Mouse (Mus musculus) A20 (cell line): ENCODE measurements around the gene Nfkbid.

Experiments
- DNase-seq: peaks from one replicate; pipeline ENCODE4 v3.0.0-alpha.2; 2011; ENCODE audit warnings: low read depth, low spot score

The Nfkbid gene

GRCm38 (mm10) chr7:30421175-30421889 is at the start of gene Nfkbid:
Gene Nfkbid (plus strand): TSS chr7:30421732.
- peak; percentile 93 for DNase-seq

- DNase-seq, result peak; percentile 94
Measured at GRCm38 (mm10) chr7:30373501-30373962, 48.0 kb upstream of the Nfkbid start.

DNA sequence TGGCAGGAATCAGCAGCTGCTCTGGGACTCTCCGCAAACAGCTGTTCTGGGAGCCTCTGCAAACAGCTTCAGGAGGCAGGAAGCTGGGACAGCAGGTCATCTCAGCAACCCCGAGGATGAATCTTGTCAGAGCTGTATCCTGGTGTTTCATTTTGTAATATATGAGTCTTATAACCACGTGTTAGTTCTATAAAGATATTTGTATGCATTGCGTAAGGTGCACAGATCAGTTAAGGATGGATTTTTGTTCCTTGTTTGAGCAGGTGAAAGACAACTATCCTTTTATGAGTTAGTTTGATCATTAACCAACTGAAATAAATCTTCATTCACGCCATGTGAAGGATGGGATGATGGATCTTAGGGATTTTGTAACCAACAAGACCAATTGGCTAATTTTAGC is 41.5 kb upstream of the Nfkbid start:
- no peak for DNase-seq

GRCm38 (mm10) chr7:30384106-30384505 is 37.4 kb upstream of the Nfkbid start:
- DNase-seq, result no peak

DNA sequence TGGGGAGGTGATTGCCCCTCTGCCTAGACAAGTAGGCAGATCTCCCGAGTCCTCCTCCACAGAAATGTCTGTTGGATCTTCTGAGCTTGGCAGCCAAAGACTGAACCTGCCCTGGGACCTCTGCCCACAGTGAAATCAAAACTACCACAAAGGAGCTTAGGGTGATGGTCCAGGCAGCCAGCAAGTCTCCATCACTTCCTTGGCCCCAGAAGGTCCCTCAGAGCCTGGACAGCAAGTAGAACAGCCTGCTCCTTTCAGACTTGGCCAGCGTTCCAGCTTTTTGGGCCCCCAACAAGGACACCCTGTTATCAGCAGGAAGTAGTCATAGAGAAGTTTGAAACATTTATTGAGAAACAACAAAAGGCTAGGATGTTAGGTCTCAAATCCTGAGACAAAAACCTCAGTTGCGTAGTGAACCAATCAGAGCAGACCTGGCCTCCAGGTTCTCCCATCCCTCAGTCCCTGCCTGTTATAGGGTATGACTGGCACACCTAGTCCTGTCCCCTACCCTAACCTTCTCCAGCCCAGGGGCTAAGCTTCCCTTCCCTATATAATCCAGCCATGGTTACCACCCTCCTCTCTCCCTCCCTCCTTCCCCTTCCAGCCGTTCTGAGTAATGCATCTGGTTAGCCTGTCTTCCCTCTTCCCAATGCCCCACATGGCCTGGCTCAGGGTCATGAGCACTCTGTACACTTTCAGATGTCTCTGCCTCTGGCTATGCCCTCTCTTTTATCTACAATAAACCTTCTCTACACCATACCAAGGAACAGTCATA is 28.6 kb upstream of the Nfkbid start:
- DNase-seq, result no peak

- no peak for DNase-seq
Measured at GRCm38 (mm10) chr7:30393631-30394030, 27.9 kb upstream of the Nfkbid start.

DNA sequence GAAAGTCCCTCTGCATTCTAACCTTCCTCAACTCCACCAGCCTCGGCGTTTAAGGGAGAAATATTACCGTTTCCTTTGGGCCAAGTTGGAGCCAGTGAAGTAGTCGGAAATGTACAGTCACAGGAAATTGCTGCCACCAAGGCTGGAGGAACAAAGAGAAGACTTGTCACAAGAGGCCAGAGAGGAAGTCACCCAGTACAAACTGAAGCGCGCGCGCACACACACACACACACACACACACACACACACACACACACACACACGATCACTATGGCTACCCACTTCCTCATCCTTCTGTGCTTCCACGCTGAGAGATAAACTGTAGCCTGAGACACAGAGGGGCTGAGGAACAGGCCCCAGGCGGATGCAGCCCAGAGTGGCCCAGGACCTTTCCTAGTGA is 27.2 kb upstream of the Nfkbid start:
- DNase-seq, result peak; percentile 73

- peak; percentile 73 for DNase-seq
Measured at GRCm38 (mm10) chr7:30394871-30395270, 26.7 kb upstream of the Nfkbid start.

- no peak for DNase-seq
Measured at GRCm38 (mm10) chr7:30399671-30400070, 21.9 kb upstream of the Nfkbid start.

- no peak for DNase-seq
Measured at GRCm38 (mm10) chr7:30402343-30402742, 19.2 kb upstream of the Nfkbid start.

DNA sequence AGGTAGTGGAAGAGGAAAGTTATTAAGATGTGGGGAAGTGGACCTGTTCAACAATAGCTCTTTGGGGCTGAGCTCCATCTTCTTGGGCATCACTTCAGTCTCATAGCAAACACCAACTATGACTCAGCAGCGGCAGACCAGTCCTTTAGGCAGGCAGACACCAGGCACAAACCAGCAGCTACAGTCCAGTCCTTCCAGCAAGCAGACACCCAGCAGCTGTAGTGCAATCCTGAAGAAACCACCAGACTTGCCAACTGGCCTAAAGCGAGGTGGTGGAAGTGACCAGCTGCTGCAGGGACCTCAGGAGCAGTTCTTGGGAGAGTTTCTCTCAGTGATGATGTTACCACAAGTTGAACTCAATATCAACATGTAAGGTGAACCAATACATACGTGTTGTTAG is 12.9 kb upstream of the Nfkbid start:
- no peak for DNase-seq

DNA sequence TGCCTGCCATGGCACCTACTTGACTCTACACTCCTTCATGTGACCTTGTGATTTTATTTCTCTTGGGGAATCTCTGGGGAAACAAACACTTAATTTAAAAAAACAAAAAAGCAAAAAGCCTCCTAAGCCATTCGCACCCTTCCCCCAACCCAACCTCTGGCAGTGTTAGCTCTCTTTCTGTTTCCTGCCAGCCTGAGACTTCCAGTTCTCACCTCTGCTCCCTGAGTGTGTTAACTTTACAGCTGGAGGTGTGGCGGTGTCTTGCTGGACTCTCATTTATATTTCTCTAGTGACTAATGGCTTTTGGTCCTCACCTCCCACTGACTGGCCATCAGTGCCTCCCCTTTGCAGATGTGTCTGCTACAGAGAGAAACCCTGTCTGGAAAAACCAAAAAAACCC is 11.7 kb upstream of the Nfkbid start:
- no peak for DNase-seq

DNA sequence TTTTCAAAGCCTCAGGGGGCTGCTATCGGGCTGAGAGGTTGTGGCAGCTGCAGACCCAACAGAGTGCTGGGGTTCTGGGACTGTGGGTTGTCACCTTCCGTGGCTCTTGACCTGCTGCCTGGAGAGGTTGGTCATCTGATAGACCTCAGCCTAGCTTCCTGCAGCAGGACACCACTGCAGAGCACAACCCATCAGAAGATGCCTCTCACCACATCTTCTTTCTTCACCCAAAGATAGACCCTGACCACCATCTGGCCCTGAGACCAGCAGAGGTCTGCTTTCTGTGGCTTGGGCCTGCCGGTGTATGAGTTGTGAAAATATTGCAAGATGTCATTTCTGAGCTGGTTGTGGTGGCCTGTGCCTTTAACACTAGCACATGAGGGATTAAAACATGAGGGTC is 10.5 kb upstream of the Nfkbid start:
- no peak for DNase-seq

DNA sequence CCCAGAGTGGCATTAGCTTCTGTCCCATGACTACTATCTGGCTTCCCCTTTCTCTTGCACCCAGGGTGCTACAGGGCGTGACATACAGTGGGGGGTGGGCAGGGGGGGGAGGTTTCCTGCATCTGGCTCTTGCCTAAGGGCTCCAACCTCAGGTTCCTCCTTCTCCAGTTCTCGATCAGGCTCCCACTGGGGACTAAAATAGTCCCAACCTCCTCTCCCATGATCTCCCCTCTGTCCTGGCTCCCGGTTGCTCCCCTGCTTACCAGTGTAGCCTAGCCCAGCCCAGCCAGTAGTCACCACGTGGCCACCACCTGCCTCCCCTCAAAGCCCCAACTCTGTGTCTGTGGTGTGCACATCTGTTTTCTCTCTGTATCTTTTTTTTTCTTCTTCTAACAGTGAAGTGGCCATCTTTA is 8.8 kb upstream of the Nfkbid start:
- DNase-seq, result peak; percentile 91

- DNase-seq, result no peak
Measured at GRCm38 (mm10) chr7:30413596-30413995, 7.9 kb upstream of the Nfkbid start, which contains the start of gene Tyrobp. Gene Tyrobp (plus strand): TSS chr7:30413760.

DNA sequence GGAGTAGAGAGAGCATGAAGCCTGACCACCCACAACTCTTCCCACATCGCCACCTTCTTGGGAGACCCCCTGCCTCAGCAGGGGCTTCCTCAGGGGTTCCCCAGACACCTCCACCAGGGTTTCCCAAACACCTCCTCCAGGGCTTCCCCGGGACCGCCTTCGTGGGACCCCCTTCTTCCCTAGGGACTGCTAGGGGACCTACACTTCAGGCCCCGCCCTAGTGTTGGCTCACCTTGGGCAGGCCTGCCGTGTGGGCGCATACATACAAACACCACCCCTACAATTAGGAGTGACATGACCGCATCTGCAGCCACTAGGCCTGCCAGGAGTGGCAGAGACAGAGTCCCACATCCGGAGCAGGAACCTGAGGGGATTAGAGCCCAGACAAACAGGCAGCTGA is 3.7 kb upstream of the Nfkbid start:
- DNase-seq, result no peak

DNA sequence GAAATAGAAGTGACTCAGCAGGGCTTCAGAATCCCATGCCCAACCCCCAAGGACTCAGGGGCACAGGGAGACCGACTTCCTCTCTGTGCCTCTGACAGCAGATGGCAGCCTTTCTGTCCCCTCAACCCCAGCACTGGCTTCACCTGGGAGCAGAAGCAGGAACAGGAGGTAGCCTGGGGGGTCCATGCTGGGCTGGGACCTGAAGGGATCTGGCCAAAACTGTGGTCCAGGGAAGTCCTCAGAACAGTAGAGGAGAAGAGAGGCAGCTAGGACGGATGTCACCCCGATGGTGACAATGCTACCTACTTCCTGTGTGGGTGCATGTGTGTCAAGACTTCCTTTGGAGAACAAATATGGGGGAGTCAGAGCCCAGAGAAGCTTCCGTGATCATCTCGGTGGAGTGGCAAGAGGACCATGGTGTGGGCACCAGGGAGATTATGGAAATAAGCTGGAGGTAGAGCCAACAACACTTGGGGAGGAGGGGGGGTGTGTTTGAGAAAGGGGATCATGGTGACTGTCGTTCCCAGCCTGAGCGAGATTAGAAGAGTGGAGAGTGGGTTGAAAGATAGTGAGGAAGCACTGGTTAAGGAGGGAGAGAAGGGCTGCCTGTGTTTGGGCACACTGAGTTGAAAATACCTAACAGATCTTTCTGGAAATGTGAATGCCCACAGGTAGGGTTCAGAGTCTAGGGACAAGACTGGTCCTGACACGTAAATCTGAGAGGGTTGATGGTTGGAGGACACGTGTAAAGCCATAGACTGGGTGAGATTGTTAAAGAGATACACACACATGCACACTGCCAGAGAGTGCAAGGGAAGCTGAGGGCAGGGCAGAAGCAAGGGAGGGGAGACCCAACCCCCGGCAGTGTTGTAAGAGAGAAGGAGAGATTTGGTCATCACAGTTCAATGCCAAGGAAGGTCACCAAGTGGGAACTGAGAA is 1.7 kb upstream of the Nfkbid start, which contains the start of gene Hcst:
TSS of gene Hcst (minus strand) at position 294 of the 939 bp plus-strand sequence.
- DNase-seq, result peak; percentile 90

GRCm38 (mm10) chr7:30420673-30421072 is 859 bp upstream of the Nfkbid start:
- DNase-seq, result peak; percentile 59

GRCm38 (mm10) chr7:30421890-30422435 is 431 bp downstream of the Nfkbid start:
- DNase-seq, result peak; percentile 95

DNA sequence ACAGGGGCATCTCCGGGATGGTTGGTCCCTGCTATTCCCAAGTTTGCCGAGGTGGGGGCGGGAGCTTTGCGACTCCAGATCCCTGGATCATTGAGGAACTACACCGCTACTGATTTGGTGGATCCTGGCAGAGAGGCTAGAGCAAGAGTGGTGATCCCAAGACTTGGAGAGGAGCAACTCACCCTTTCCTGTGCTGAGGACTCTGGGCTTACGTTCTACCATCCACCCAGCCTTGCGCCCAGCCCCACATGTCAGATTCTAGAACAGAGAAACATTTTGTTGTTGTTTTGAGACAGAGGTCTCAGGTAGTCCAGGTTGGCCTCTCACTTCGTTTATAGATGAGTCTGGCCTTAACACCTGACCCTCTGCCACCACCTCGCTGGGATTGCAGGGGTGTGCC is 1.0 kb downstream of the Nfkbid start:
- no peak for DNase-seq

- DNase-seq, result no peak
Measured at GRCm38 (mm10) chr7:30423071-30423641, 1.6 kb downstream of the Nfkbid start.
